Mouse (Mus musculus) retina, embryonic 14.5 days (tissue): ENCODE data around the gene Ces4a.
"Not testable (repeated sequence)": the region's sequence is repeated elsewhere in the genome, so short reads cannot be mapped to it uniquely, and the experiment has no call there.

Experiments
- DNase-seq: peaks from one replicate; pipeline ENCODE4 v3.0.0-alpha.2; 2015; ENCODE audit warnings: low spot score

Gene Ces4a

DNA sequence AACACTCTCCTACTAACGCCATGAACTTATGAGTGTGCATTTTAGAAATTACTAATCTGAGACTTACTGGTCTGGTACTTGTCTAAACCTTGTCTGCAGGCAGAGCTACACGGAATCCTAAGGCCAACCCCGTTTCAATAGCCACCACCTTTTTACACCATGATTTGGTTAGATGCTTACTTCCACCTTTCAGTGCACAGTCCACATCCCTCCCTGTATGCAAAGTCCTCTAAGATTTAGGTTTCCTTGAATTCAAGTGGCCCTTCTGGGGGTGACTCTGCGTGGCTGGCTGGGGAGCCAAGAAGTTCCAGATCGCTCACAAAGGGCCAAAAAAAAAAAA lies 38.4 kb downstream of the Ces4a start:
- no peak for DNase-seq

DNA sequence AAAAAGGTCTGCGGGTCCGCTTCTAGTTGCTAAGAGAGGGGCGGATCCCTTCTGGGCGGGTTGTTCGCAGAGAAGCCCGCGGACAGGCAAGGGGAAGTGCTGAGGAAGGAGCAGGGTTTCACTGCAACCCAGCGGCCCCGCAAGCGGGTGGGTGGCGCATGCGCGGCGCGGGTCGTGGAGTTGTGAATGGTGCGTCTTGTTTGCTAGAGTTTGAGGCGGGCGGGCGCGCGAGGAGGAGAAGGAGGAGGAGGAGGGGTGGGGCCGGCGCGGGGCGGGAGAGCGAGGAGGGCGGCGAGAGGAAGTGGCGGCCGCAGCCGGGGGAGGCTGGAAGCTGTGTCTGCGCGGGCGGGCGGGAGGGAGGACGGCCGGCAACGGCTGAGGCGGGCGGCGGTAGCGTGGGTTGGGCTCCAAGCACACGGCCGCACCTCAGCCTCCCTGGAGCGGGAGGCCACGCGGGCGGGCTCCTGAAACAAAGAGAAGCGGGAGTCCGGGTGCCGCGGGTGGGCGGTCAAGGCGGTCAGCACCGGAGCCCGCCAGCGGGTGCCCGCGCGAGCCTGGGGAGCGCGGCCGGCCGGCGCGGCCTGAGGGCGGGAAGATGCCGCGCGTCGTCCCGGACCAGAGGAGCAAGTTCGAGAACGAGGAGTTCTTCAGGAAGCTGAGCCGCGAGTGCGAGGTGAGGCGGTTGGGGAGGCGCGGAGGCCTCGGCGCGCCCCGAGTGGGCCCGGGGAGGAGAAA lies 38.9 kb downstream of the Ces4a start, which contains the start of gene Cbfb:
Gene Cbfb, plus strand, starts transcription at position 294 of the 735 bp plus-strand sequence.
- peak; percentile 94 for DNase-seq

DNA sequence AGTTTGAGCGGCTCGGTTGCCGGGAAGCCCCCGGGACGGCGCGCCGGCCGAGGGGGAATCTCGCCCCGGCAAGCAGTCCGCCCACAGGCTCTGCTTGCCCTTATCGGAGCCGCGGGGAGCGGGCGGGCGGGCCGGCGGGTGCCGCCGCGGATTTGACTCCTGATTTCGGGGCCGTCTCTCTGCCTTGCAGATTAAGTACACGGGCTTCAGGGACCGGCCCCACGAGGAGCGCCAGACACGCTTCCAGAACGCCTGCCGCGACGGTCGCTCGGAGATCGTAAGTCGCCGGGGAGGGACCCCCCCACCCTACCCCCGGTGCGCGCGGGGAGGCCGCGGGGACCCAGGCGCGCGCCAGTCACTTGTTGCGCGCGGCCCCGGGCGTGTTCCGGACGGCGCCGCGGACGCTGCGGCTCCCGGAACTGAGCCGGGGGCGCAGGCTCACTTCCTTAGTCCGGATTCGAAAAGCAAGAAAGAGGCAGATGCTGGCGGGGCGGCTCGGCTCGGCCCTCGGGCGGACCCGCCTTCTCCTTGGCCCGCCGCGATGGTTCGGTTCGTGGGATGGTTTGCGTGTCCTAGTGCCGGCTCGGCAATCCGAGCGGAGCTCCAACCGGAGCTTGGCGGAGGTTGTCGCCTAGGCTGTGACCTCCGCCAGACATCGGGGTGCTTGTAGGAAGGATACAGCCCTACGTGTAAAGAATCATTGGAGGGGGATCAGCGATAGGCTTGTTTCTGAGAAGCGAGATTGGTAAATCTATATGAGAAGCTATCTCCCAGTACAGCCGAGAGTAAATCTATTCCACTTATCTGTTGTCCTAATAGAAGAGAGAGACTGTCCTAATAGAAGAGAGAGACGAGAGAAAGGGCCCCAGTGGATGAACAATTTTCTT lies 39.8 kb downstream of the Ces4a start:
- DNase-seq: peak; percentile 58

DNA sequence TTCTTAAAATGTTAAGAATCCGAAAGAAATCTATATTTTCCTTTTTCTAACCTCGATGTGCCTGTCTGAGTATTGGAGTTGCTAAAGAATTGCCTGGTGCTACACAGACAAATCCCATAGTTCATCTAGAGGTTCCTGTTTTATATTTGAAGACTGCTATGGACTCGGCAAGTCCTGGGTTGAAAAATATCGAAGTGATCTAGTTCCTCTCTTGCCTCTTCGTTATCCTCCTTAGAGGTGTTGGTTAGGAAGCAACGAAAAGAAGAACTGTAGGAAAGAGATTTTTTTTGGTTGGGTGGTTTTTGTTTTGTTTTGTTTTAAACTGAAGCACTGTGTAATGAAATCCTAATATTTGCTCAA lies 40.4 kb downstream of the Ces4a start:
- DNase-seq: no peak

DNA sequence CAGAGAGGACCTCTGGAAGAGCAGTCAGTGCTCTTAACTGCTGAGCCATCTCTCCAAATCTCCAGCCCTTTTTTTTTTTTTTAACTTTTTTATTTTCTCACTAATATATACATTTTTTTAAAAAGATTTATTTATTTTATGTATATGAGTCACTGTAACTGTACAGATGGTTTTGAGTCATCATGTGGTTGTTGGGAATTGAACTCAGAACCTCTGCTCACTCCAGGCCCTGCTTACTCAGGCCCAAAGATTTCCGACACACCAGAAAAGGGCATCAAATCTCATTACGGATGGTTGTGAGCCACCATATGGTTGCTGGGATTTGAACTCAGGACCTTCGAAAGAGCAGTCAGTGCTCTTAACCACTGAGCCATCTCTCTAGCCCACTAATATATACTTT lies 43.7 kb downstream of the Ces4a start:
- not testable (repeated sequence) for DNase-seq

DNA sequence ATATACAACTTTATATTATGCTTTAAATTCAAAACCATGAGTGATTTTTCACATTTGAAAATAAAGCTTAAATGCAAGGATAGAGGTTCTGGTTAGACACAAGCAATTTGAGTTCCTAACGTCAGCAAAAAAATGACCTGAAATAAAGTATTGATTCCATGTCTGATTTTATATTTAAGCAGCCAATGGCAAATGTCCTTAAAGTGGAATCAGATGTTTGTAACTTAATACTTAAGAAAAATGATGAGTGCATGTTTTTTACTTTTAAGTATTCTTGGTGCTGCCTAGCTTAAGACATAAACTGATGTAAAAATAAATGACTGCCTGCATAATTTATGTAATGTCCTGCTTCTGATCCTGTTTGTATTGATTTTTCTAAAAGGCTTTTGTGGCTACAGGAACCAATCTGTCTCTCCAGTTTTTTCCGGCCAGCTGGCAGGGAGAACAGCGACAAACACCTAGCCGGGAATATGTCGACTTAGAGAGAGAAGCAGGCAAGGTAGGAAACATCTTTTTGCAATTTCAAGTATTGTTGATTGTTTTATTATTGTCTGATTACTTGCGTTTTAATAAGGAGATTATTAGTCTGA lies 46.7 kb downstream of the Ces4a start:
- DNase-seq: peak; percentile 31

GRCm38 (mm10) chr8:105182201-105182600 lies 50.6 kb downstream of the Ces4a start:
- no peak for DNase-seq

DNA sequence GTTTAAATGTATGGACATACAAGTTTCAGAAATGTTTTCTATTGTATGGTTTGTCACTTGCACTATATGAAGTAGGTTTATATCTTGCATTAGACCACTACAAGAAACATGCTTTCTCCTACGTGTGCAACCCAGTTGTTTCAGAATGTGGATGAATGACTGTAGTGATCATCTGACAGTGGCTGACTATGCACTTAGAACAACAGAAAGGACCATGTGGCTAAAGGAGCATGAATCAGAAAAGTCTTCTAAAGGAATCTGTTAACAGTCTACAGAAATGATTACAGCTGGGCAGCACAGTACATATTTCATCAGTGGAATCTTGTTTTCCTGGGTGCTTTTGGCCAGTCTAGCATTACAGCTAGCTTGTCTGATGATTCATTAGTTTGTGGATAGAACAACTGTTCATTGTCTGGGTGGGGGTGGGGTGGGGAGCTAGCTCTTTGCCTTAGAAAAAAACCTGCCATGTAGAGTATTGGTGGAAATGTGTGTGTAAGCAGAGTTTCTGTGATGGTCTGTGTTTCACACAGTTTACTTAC lies 54.9 kb downstream of the Ces4a start:
- no peak for DNase-seq

DNA sequence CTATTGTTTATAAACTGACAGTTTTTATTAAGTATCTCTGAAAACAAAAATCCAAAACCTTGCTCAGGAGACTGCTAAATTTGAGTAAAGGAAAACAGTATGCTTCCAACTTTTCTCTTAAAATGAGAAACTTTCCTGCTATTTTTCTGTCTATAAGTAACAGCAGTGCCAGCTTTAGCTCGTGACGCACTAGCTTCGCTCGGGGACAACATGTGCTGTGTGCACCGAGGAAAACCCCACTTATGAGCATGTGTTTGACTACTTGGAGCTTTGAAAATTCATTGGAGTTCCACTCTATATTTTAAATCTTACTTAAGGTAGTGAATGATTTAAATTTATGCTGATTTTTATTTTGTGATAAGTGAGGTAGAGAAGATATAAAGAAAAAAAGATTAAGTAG lies 60.6 kb downstream of the Ces4a start:
- no peak for DNase-seq
